Mouse (Mus musculus): Measurements from ENCODE around the gene Hist3h2a. TPM values are rescaled to one million over a fixed set of nuclear protein-coding genes. Genes with fewer than 3 reads are reported as not detected.

Gene Hist3h2a
- polyA plus RNA-seq, 1 experiment from 2014 or later = 80.7 TPM

- H3K27ac ChIP-seq (ENCODE audit: low read depth, low read length) = no peak overlapping the region
- no peak overlapping the region for H3K4me2 ChIP-seq (ENCODE audit: low read depth, low read length)
- no peak overlapping the region for H3K4me3 ChIP-seq (ENCODE audit: low read depth, low read length)
- no peaks in the 10 kb centered on the region for H3K9me3 ChIP-seq (ENCODE audit: control insufficient read depth, low read length)
- no peak for ATAC-seq (ENCODE audit: low read depth)
- no peaks in the 10 kb centered on the region for H3K4me1 ChIP-seq (ENCODE audit: control insufficient read depth, insufficient read depth, low read length)
- no peaks in the 10 kb centered on the region for H3K36me3 ChIP-seq (ENCODE audit: control insufficient read depth, insufficient read depth, low read length)
- H3K27me3 ChIP-seq (ENCODE audit: control insufficient read depth, insufficient read depth, low read length) = no peaks in the 10 kb centered on the region
- H3K9ac ChIP-seq (replicated peaks; ENCODE audit: low read depth, low read length) = no peak overlapping the region
- WGBS = 91% methylated on average over 21 of the region's 21 CpGs
Measured at GRCm38 (mm10) chr11:59000635-59001034, 46.1 kb downstream of the Hist3h2a start.

- ATAC-seq (ENCODE audit: low read depth) = no peak
- Histone ChIP-seq H3K27ac (ENCODE audit: low read depth, low read length) (no peak overlapping the region), H3K4me1 (ENCODE audit: control insufficient read depth, insufficient read depth, low read length) (no peaks in the 10 kb centered on the region), H3K4me2 (ENCODE audit: low read depth, low read length) (no peak overlapping the region), H3K27me3 (ENCODE audit: control insufficient read depth, insufficient read depth, low read length) (no peaks in the 10 kb centered on the region), H3K9ac (replicated peaks; ENCODE audit: low read depth, low read length) (no peak overlapping the region), H3K36me3 (ENCODE audit: control insufficient read depth, insufficient read depth, low read length) (no peaks in the 10 kb centered on the region), H3K9me3 (ENCODE audit: control insufficient read depth, low read length) (no peaks in the 10 kb centered on the region), H3K4me3 (ENCODE audit: low read depth, low read length) (no peak overlapping the region)
- 85% methylated on average over 7 of the region's 7 CpGs for WGBS
Measured at GRCm38 (mm10) chr11:59002327-59003079, 48.0 kb downstream of the Hist3h2a start.

Small RNA genes lying within 50 kb of the gene (microRNA-seq; reads per million reads assigned to microRNA genes)
- not detected for gene Gm44313

Other genes with a start within 250 kb of the Hist3h2a start
- not detected in 2 replicates for gene Olfr318, start 230.7 kb upstream of the Hist3h2a start, polyA plus RNA-seq (2014; fragmentation: Nextera tagmentation; extraction: Ambion mirVana)
- gene Olfr317, start 215.5 kb upstream of the Hist3h2a start, polyA plus RNA-seq (2014; fragmentation: Nextera tagmentation; extraction: Ambion mirVana) = 0.48 and 0.63 TPM in 2 replicates
- gene Olfr316, start 202.0 kb upstream of the Hist3h2a start, polyA plus RNA-seq (2014; fragmentation: Nextera tagmentation; extraction: Ambion mirVana) = not detected in 2 replicates
- gene Olfr315, start 181.5 kb upstream of the Hist3h2a start, polyA plus RNA-seq (2014; fragmentation: Nextera tagmentation; extraction: Ambion mirVana) = not detected in 2 replicates
- gene Olfr314, start 171.7 kb upstream of the Hist3h2a start, polyA plus RNA-seq (2014; fragmentation: Nextera tagmentation; extraction: Ambion mirVana) = not detected in 2 replicates
- gene Fam183b, start 152.7 kb upstream of the Hist3h2a start, polyA plus RNA-seq (2014; fragmentation: Nextera tagmentation; extraction: Ambion mirVana) = 6.9 and 13.2 TPM in 2 replicates
- not detected in 2 replicates for gene Olfr313, start 139.7 kb upstream of the Hist3h2a start, polyA plus RNA-seq (2014; fragmentation: Nextera tagmentation; extraction: Ambion mirVana)
- gene Olfr312, start 125.4 kb upstream of the Hist3h2a start, polyA plus RNA-seq (2014; fragmentation: Nextera tagmentation; extraction: Ambion mirVana) = not detected in 2 replicates
- not detected in 2 replicates for gene Olfr311, start 115.4 kb upstream of the Hist3h2a start, polyA plus RNA-seq (2014; fragmentation: Nextera tagmentation; extraction: Ambion mirVana)
- gene Gm12258, start 107.5 kb upstream of the Hist3h2a start, polyA plus RNA-seq (2014; fragmentation: Nextera tagmentation; extraction: Ambion mirVana) = 28.5 and 30.4 TPM in 2 replicates
- 12.3 and 14.8 TPM in 2 replicates for gene 2810021J22Rik, start 87.5 kb upstream of the Hist3h2a start, polyA plus RNA-seq (2014; fragmentation: Nextera tagmentation; extraction: Ambion mirVana)
- 10.2 and 10.6 TPM in 2 replicates for gene Zfp39, start 50.5 kb upstream of the Hist3h2a start, polyA plus RNA-seq (2014; fragmentation: Nextera tagmentation; extraction: Ambion mirVana)
- gene Btnl10, start 36.8 kb upstream of the Hist3h2a start, polyA plus RNA-seq (2014; fragmentation: Nextera tagmentation; extraction: Ambion mirVana) = not detected in 2 replicates
- 661 and 689 TPM in 2 replicates for gene Rnf187, start 15.8 kb upstream of the Hist3h2a start, polyA plus RNA-seq (2014; fragmentation: Nextera tagmentation; extraction: Ambion mirVana)
- gene Hist3h2ba, start 5.8 kb upstream of the Hist3h2a start, polyA plus RNA-seq (2014; fragmentation: Nextera tagmentation; extraction: Ambion mirVana) = 115 and 117 TPM in 2 replicates
- 0.80 and 1.5 TPM in 2 replicates for gene Trim17, start within 50 bp of the Hist3h2a start, polyA plus RNA-seq (2014; fragmentation: Nextera tagmentation; extraction: Ambion mirVana)
- 20.4 TPM in 2 replicates for gene Trim11, start 23.4 kb downstream of the Hist3h2a start, polyA plus RNA-seq (2014; fragmentation: Nextera tagmentation; extraction: Ambion mirVana)
- 0.45 and 0.74 TPM in 2 replicates for gene Obscn, start 181.7 kb downstream of the Hist3h2a start, polyA plus RNA-seq (2014; fragmentation: Nextera tagmentation; extraction: Ambion mirVana)
- 3.6 and 4.0 TPM in 2 replicates for gene Iba57, start 209.1 kb downstream of the Hist3h2a start, polyA plus RNA-seq (2014; fragmentation: Nextera tagmentation; extraction: Ambion mirVana)
- 0.12 TPM in 1 of 2 replicates, not detected in the other for gene Gjc2, start 228.5 kb downstream of the Hist3h2a start, polyA plus RNA-seq (2014; fragmentation: Nextera tagmentation; extraction: Ambion mirVana)
- gene Guk1, start 237.5 kb downstream of the Hist3h2a start, polyA plus RNA-seq (2014; fragmentation: Nextera tagmentation; extraction: Ambion mirVana) = 224 and 266 TPM in 2 replicates
- 97.4 and 108 TPM in 2 replicates for gene Mrpl55, start 247.8 kb downstream of the Hist3h2a start, polyA plus RNA-seq (2014; fragmentation: Nextera tagmentation; extraction: Ambion mirVana)